Mouse (Mus musculus): ENCODE results near the gene Nr2f1. TPM values are rescaled to one million over a fixed set of nuclear protein-coding genes. Genes with fewer than 3 reads are reported as not detected.

Gene Nr2f1
- total and polyA plus RNA-seq, 3 experiments: not detected

DNA sequence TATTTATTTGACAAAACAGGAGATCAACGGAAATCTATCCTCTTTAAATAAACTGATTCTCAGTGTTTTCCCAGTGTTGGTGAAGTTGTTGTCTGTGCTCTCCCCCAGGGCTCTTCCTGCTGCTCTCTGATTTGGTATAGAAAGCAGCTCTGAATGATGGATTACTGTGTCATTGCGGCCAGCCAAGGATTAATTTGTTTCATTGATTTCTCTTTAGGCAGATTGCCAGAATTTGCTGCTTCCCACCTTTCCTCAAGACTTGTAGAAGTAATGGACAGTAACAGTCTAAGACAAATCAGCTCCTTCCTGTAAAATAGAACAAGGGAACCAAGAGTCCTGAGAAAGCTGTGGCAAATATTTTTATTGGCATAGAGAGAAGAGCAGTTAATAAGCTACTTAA, 15.7 kb upstream of the Nr2f1 start:
- no peak overlapping the region for H3K4me3 ChIP-seq (replicated peaks in 1 of 3; ENCODE audit: low read depth in 2 of 3, low read length in 2 of 3, poor library complexity in 1 of 3)
- H3K4me2 ChIP-seq (ENCODE audit: insufficient read depth, low read depth, poor library complexity, severe bottlenecking): no peak overlapping the region
- no peaks in the 10 kb centered on the region for H3K27me3 ChIP-seq (replicated peaks)
- no peaks in the 10 kb centered on the region; a peak in 1 of 4 replicates for H3K4me1 ChIP-seq (ENCODE audit: control insufficient read depth in 1 of 2, insufficient read depth in 2 of 2)
- no peak overlapping the region for H3K9ac ChIP-seq (ENCODE audit: insufficient read depth, low read depth)
- no peak overlapping the region for H3K27ac ChIP-seq (ENCODE audit: insufficient read depth, low read depth)
- DNase-seq (ENCODE audit: extremely low read depth): no peak
- H3K9me3 ChIP-seq (replicated peaks; ENCODE audit: low read length): no peaks in the 10 kb centered on the region
- dilution Hi-C loops (cut with MboI; ENCODE audit: extremely low pct_ligation_motif_present, extremely low pct_unique_long_range_greater_than_20kb, low sequenced_read_pairs) (no loop called here), in situ Hi-C loops (cut with MboI; ENCODE audit: low pct_ligation_motif_present, low pct_unique_long_range_greater_than_20kb, low sequenced_read_pairs) (no loop called here)
- TF ChIP-seq TBP (conservative IDR thresholded peaks at IDR 0.05; ENCODE audit: low read depth, low read length) (no peak), RAD21 (IDR thresholded peaks at IDR 0.05; ENCODE audit: low read depth, low read length) (no peak), UBTF (IDR thresholded peaks at IDR 0.05; ENCODE audit: low read depth, low read length) (no peak), MAZ (IDR thresholded peaks at IDR 0.05; ENCODE audit: low read depth, low read length) (no peak)
- H3K36me3 ChIP-seq (replicated peaks in 1 of 2; ENCODE audit: control insufficient read depth in 1 of 2, insufficient read depth in 1 of 2, low read length in 1 of 2): no peaks in the 10 kb centered on the region
- no peaks in the 10 kb centered on the region for H3K79me2 ChIP-seq (replicated peaks; ENCODE audit: control insufficient read depth, extremely low read depth, insufficient read depth, poor library complexity, severe bottlenecking)

DNA sequence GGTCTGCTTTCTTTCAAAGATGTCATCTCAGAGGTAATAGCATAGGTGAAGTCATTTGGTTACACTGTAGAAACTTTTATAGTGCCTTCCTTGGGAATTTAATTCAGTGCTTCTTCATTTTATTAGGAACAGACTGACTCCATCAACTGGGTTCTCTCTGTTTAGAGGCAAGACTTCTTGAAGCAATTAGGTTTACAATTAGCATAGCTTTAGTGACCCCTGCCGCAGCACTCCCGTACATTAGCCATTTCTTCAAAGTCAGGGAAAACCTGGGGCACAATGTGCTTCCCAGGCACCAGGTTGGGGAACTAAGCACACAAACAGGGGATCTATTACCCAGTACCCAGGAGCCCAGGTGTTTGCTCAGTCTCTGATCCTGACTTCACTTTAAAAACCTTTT, 13.6 kb upstream of the Nr2f1 start:
- no peak overlapping the region for H3K4me3 ChIP-seq (replicated peaks in 1 of 3; ENCODE audit: low read depth in 2 of 3, low read length in 2 of 3, poor library complexity in 1 of 3)
- H3K9me3 ChIP-seq (replicated peaks; ENCODE audit: low read length): no peaks in the 10 kb centered on the region
- no peak overlapping the region for H3K9ac ChIP-seq (ENCODE audit: insufficient read depth, low read depth)
- no peaks in the 10 kb centered on the region for H3K27me3 ChIP-seq (replicated peaks)
- DNase-seq (ENCODE audit: extremely low read depth): no peak
- H3K36me3 ChIP-seq (replicated peaks in 1 of 2; ENCODE audit: control insufficient read depth in 1 of 2, insufficient read depth in 1 of 2, low read length in 1 of 2): no peaks in the 10 kb centered on the region
- no peak overlapping the region for H3K27ac ChIP-seq (ENCODE audit: insufficient read depth, low read depth)
- no peaks in the 10 kb centered on the region; a peak in 1 of 4 replicates for H3K4me1 ChIP-seq (ENCODE audit: control insufficient read depth in 1 of 2, insufficient read depth in 2 of 2)
- no peak for TF ChIP-seq BHLHE40 (IDR thresholded peaks at IDR 0.05; ENCODE audit: low read depth, low read length)
- TF ChIP-seq RAD21 (IDR thresholded peaks at IDR 0.05; ENCODE audit: low read depth, low read length): no peak
- TF ChIP-seq MXI1 (IDR thresholded peaks at IDR 0.05; ENCODE audit: low read depth, low read length): no peak
- TF ChIP-seq CHD1 (IDR thresholded peaks at IDR 0.05; ENCODE audit: low read depth, low read length): no peak
- TF ChIP-seq GABPA (IDR thresholded peaks at IDR 0.05; ENCODE audit: insufficient replicate concordance, low read depth, low read length): no peak
- TF ChIP-seq USF1 (IDR thresholded peaks at IDR 0.05; ENCODE audit: low read depth, low read length): no peak
- in situ Hi-C loops (cut with MboI; ENCODE audit: low pct_ligation_motif_present, low pct_unique_long_range_greater_than_20kb, low sequenced_read_pairs): no loop called here
- dilution Hi-C loops (cut with MboI; ENCODE audit: extremely low pct_ligation_motif_present, extremely low pct_unique_long_range_greater_than_20kb, low sequenced_read_pairs): no loop called here
- H3K4me2 ChIP-seq (ENCODE audit: insufficient read depth, low read depth, poor library complexity, severe bottlenecking): no peak overlapping the region
- no peaks in the 10 kb centered on the region for H3K79me2 ChIP-seq (replicated peaks; ENCODE audit: control insufficient read depth, extremely low read depth, insufficient read depth, poor library complexity, severe bottlenecking)

DNA sequence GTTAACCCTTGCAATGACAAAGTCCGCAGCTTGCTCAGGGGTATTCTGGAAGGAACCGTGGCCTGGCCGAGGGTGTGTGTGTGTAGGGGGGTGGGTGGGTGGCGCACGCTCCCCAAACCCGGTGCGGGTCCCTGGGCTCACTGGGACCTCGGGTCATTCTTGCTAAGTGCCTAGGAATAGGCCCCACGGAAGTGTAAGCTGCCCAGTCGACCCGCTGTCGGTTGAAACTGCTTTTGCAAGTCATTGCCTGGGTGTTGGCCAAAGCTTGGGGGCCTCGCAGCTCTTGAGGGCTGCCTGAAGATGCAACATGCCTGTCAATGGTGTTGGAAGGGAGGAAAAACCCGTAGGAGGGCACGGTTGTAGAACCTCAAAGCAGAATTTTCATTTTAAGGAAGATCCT, 12.6 kb upstream of the Nr2f1 start:
- H3K4me1 ChIP-seq (ENCODE audit: control insufficient read depth in 1 of 2, insufficient read depth in 2 of 2): peaks cover 0 to 1% of the 10 kb centered on the region in 2 experiments; a peak in 1 of 4 replicates
- H3K4me2 ChIP-seq (ENCODE audit: insufficient read depth, low read depth, poor library complexity, severe bottlenecking): no peak overlapping the region
- H3K79me2 ChIP-seq (replicated peaks; ENCODE audit: control insufficient read depth, extremely low read depth, insufficient read depth, poor library complexity, severe bottlenecking): no peaks in the 10 kb centered on the region
- no peaks in the 10 kb centered on the region for H3K9me3 ChIP-seq (replicated peaks; ENCODE audit: low read length)
- in situ Hi-C loops (cut with MboI; ENCODE audit: low pct_ligation_motif_present, low pct_unique_long_range_greater_than_20kb, low sequenced_read_pairs) (no loop called here), dilution Hi-C loops (cut with MboI; ENCODE audit: extremely low pct_ligation_motif_present, extremely low pct_unique_long_range_greater_than_20kb, low sequenced_read_pairs) (no loop called here)
- DNase-seq (ENCODE audit: extremely low read depth): no peak
- no peak overlapping the region for H3K27ac ChIP-seq (ENCODE audit: insufficient read depth, low read depth)
- no peaks in the 10 kb centered on the region for H3K36me3 ChIP-seq (replicated peaks in 1 of 2; ENCODE audit: control insufficient read depth in 1 of 2, insufficient read depth in 1 of 2, low read length in 1 of 2)
- H3K27me3 ChIP-seq (replicated peaks): no peaks in the 10 kb centered on the region
- no peak overlapping the region for H3K9ac ChIP-seq (ENCODE audit: insufficient read depth, low read depth)
- no peak for TF ChIP-seq SMC3 (IDR thresholded peaks at IDR 0.05; ENCODE audit: low read depth, low read length)
- no peak for TF ChIP-seq RCOR1 (conservative IDR thresholded peaks at IDR 0.05; ENCODE audit: low read depth, low read length)
- TF ChIP-seq ZC3H11A (IDR thresholded peaks at IDR 0.05; ENCODE audit: low read depth, low read length): no peak
- TF ChIP-seq HCFC1 (IDR thresholded peaks at IDR 0.05; ENCODE audit: low read depth, low read length): no peak
- no peak for TF ChIP-seq BHLHE40 (IDR thresholded peaks at IDR 0.05; ENCODE audit: low read depth, low read length)
- no peak for TF ChIP-seq MYC (IDR thresholded peaks at IDR 0.05; ENCODE audit: low read depth, low read length)
- H3K4me3 ChIP-seq (replicated peaks in 1 of 3; ENCODE audit: low read depth in 2 of 3, low read length in 2 of 3, poor library complexity in 1 of 3): no peak overlapping the region

Measured in CH12.LX (cell line).